Comparison of ENCODE assay signal across 7 mouse cellular contexts in genomic region chr11:31871911-31872310, GRCm38 (mm10). TPM values are rescaled to one million over a fixed set of nuclear protein-coding genes. Genes with fewer than 3 reads are reported as not detected.
DNase-seq lines count a peak whose midpoint lies in the region; ATAC-seq and TF ChIP-seq lines count a peak whose summit lies in the region.

Cpeb4 (plus strand) TSS chr11:31872211.

- ATAC-seq in intestine, embryonic 15.5 days, result no peak
- no peak for ATAC-seq in midbrain, embryonic 12.5 days (ENCODE audit: low FRiP score, low read depth)
- no peak for ATAC-seq in inflammation-experienced regulatory T-cells, adult 6 months

- peak within 1 kb of the TSS; percentile 85 to 97 for H3K4me3 ChIP-seq in ES-E14 (ENCODE audit: insufficient read depth in 1 of 2, low read depth in 1 of 2, low read length in 2 of 2, poor library complexity in 1 of 2, severe bottlenecking in 1 of 2)
- peak within 1 kb of the TSS; percentile 73 for H3K4me3 ChIP-seq in intestine, embryonic 15.5 days (replicated peaks)
- peak within 1 kb of the TSS; percentile 91 for H3K4me3 ChIP-seq in midbrain, embryonic 12.5 days

- DNase-seq in ES-E14 (ENCODE audit: low read depth, low spot score), result no peak
- no peak for DNase-seq in adrenal gland, adult 8-10 months
- DNase-seq in gastrocnemius, adult 8-10 months (ENCODE audit: low spot score in 2 of 2), result no peak
- DNase-seq in cerebellum, adult 11 months, result no peak

- 81% methylated on average over 4 of the region's 4 CpGs for WGBS in intestine, embryonic 15.5 days
- WGBS in midbrain, embryonic 12.5 days, result 82% methylated on average over 4 of the region's 4 CpGs

- no peaks in the 10 kb centered on the region for H3K27me3 ChIP-seq in intestine, embryonic 15.5 days (replicated peaks)
- no peaks in the 10 kb centered on the region for H3K27me3 ChIP-seq in midbrain, embryonic 12.5 days

- H3K9me3 ChIP-seq in ES-E14 (ENCODE audit: control insufficient read depth, insufficient read depth, low read depth, low read length), result no peaks in the 10 kb centered on the region
- H3K9me3 ChIP-seq in intestine, embryonic 15.5 days, result no peaks in the 10 kb centered on the region
- no peaks in the 10 kb centered on the region for H3K9me3 ChIP-seq in midbrain, embryonic 12.5 days

- H3K36me3 ChIP-seq in ES-E14 (ENCODE audit: control insufficient read depth, insufficient read depth, low read length, poor library complexity, severe bottlenecking), result no peaks in the 10 kb centered on the region
- no peaks in the 10 kb centered on the region for H3K36me3 ChIP-seq in intestine, embryonic 15.5 days
- H3K36me3 ChIP-seq in midbrain, embryonic 12.5 days, result no peaks in the 10 kb centered on the region

- no peak within 1 kb of the TSS for H3K27ac ChIP-seq in ES-E14 (ENCODE audit: insufficient read depth, low read depth, low read length, poor library complexity, severe bottlenecking)
- 0 out of 2 replicates have a peak within 1 kb of the TSS, but pooled peaks have one; percentile 42 for H3K27ac ChIP-seq in intestine, embryonic 15.5 days
- peak within 1 kb of the TSS; percentile 92 for H3K27ac ChIP-seq in midbrain, embryonic 12.5 days (replicated peaks)

- in situ Hi-C loops in ES-E14 (cut with MboI; ENCODE audit: low sequenced_read_pairs in 2 of 2, unreplicated experiment in 2 of 2), result no loop called here

- H3K4me2 ChIP-seq in intestine, embryonic 15.5 days (replicated peaks), result peak within 1 kb of the TSS; percentile 90
- H3K4me2 ChIP-seq in midbrain, embryonic 12.5 days (replicated peaks), result peak within 1 kb of the TSS; percentile 76

- no peaks in the 10 kb centered on the region for H3K4me1 ChIP-seq in ES-E14 (ENCODE audit: control insufficient read depth in 2 of 2, insufficient read depth in 2 of 2, low read length in 2 of 2, poor library complexity in 1 of 2)
- peaks cover 6% of the 10 kb centered on the region for H3K4me1 ChIP-seq in intestine, embryonic 15.5 days (replicated peaks)
- H3K4me1 ChIP-seq in midbrain, embryonic 12.5 days, result peaks cover 19% of the 10 kb centered on the region

- H3K9ac ChIP-seq in ES-E14 (ENCODE audit: insufficient read depth, low read depth, low read length, poor library complexity, severe bottlenecking), result peak within 1 kb of the TSS; percentile 78
- H3K9ac ChIP-seq in intestine, embryonic 15.5 days, result peak within 1 kb of the TSS; percentile 76
- H3K9ac ChIP-seq in midbrain, embryonic 12.5 days (replicated peaks), result peak within 1 kb of the TSS; percentile 83

TF ChIP-seq in ES-E14, 5 proteins besides CTCF, POLR2A, EP300 and RAD21:
- no peak for TF ChIP-seq ZNF384 (IDR thresholded peaks at IDR 0.05; ENCODE audit: low read depth, low read length)
- TF ChIP-seq CHD2 (IDR thresholded peaks at IDR 0.05; ENCODE audit: low read depth, low read length), result no peak
- no peak for TF ChIP-seq HCFC1 (IDR thresholded peaks at IDR 0.05; ENCODE audit: borderline replicate concordance, insufficient read depth, low read length)
- TF ChIP-seq MAFK (IDR thresholded peaks at IDR 0.05; ENCODE audit: insufficient read depth, low read depth, low read length), result no peak
- TF ChIP-seq ZC3H11A (IDR thresholded peaks at IDR 0.05; ENCODE audit: borderline replicate concordance, low read depth, low read length), result no peak

RNA-seq across cellular contexts. Expression of gene Cpeb4, which starts in this region (rescaled TPM):
- total RNA-seq in ES-E14 (2012; rRNA removed), result 7.8 and 11.5 TPM in 2 replicates
- 100 to 1,000 TPM in 3 of 4 experiments, 10 to 100 TPM in 1; 96.9 to 175 (median 107) TPM for total RNA-seq in adrenal gland, adult 8-10 months (2022)
- total RNA-seq in gastrocnemius, adult 8-10 months (2022), result 100 to 1,000 TPM in 2 of 4 experiments, 10 to 100 TPM in 2; 81.9 to 144 (median 103) TPM
- 4.2 and 4.3 TPM in 2 replicates for polyA plus RNA-seq in intestine, embryonic 15.5 days (2015; fragmentation: Nextera tagmentation; extraction: Ambion mirVana)
- polyA plus RNA-seq in midbrain, embryonic 12.5 days (2016; fragmentation: Nextera tagmentation; extraction: Ambion mirVana), result 14.6 and 15.5 TPM in 2 replicates
- polyA plus RNA-seq in inflammation-experienced regulatory T-cells, adult 6 months (2017; shearing (Covaris generic)), result 1 to 10 TPM; 5.3 to 7.4 (median 7.0) TPM
